Mouse (Mus musculus) cerebellum, adult 18-20 months (tissue): ENCODE results near the gene Gm42420.

Experiments used
- DNase-seq, 2 experiments: peaks; one replicate each; pipeline ENCODE4 v3.0.0; 2021

Gene Gm42420

GRCm38 (mm10) chr6:39573791-39574554 is 11.6 kb upstream of the Gm42420 start, which contains the start of gene Adck2:
Gene Adck2, plus strand, starts transcription at chr6:39573873.
- peak; percentile 87 to 92 for DNase-seq

- peak; percentile 30 to 43 for DNase-seq
These were observed 11.0 kb upstream of the Gm42420 start for GRCm38 (mm10) chr6:39574555-39574869.

GRCm38 (mm10) chr6:39574951-39575350 is 10.6 kb upstream of the Gm42420 start:
- no peak for DNase-seq

GRCm38 (mm10) chr6:39579552-39579951 is 6.0 kb upstream of the Gm42420 start:
- DNase-seq, result no peak

GRCm38 (mm10) chr6:39580558-39580957 is 5.0 kb upstream of the Gm42420 start:
- DNase-seq, result no peak

GRCm38 (mm10) chr6:39581087-39581784 is 4.3 kb upstream of the Gm42420 start:
- DNase-seq, result no peak

GRCm38 (mm10) chr6:39591481-39591880 is 5.9 kb downstream of the Gm42420 start:
- DNase-seq, result no peak

GRCm38 (mm10) chr6:39592401-39593214 is 7.1 kb downstream of the Gm42420 start, which contains the start of gene Ndufb2:
Gene Ndufb2, plus strand, starts transcription at chr6:39592574.
- peak; percentile 96 to 97 for DNase-seq

GRCm38 (mm10) chr6:39600851-39601250 is 15.3 kb downstream of the Gm42420 start:
- no peak for DNase-seq

GRCm38 (mm10) chr6:39601828-39602227 is 16.3 kb downstream of the Gm42420 start:
- no peak for DNase-seq

- DNase-seq, result no peak
These were observed 19.0 kb downstream of the Gm42420 start for GRCm38 (mm10) chr6:39604565-39604964.

GRCm38 (mm10) chr6:39606056-39606455 is 20.5 kb downstream of the Gm42420 start:
- DNase-seq, result no peak

GRCm38 (mm10) chr6:39606862-39607261 is 21.3 kb downstream of the Gm42420 start:
- DNase-seq, result no peak

GRCm38 (mm10) chr6:39607365-39607764 is 21.8 kb downstream of the Gm42420 start:
- no peak for DNase-seq

- DNase-seq, result no peak
These were observed 24.7 kb downstream of the Gm42420 start for GRCm38 (mm10) chr6:39610207-39610606.

- no peak for DNase-seq
These were observed 25.7 kb downstream of the Gm42420 start for GRCm38 (mm10) chr6:39611296-39611695.
